Mouse (Mus musculus) midbrain, embryonic 13.5 days (tissue): ENCODE measurements around the gene Trir. TPM values are rescaled to one million over a fixed set of nuclear protein-coding genes. Genes with fewer than 3 reads are reported as not detected.
A peak's percentile ranks its signal among the peaks of the same experiment; 100 is the strongest.

Experiments
- ATAC-seq: fragments of 200-750 bp; cut with Nextera tagmentation; 2 replicates; pipeline ENCODE4 v1.8.0; 2017; ENCODE audit warnings: mild to moderate bottlenecking, moderate TSS enrichment, moderate library complexity
- H3K27ac ChIP-seq: fragments of 300-500 bp; sonication (generic); 2 replicates; pipeline ENCODE4 v1.5.1; 2015; ENCODE audit warnings: inconsistent platforms, mild to moderate bottlenecking, moderate library complexity
- H3K27me3 ChIP-seq: fragments of 300-500 bp; sonication (generic); 2 replicates; pipeline ENCODE4 v1.6.1; 2015; ENCODE audit warnings: mild to moderate bottlenecking, inconsistent platforms
- H3K36me3 ChIP-seq: fragments of 300-500 bp; sonication (generic); 2 replicates; pipeline ENCODE4 v1.6.1; 2015; ENCODE audit warnings: mild to moderate bottlenecking, inconsistent platforms
- H3K4me1 ChIP-seq: fragments of 300-500 bp; sonication (generic); replicated peaks from 2 replicates; pipeline ENCODE4 v1.6.1; 2015; ENCODE audit warnings: inconsistent platforms
- H3K4me2 ChIP-seq: fragments of 300-500 bp; sonication (generic); replicated peaks from 2 replicates; pipeline ENCODE4 v1.6.1; 2015; ENCODE audit warnings: moderate library complexity, mild to moderate bottlenecking, inconsistent platforms
- H3K4me3 ChIP-seq: fragments of 300-500 bp; sonication (generic); replicated peaks from 2 replicates; pipeline ENCODE4 v1.5.1; 2015; ENCODE audit warnings: mild to moderate bottlenecking, inconsistent platforms
- H3K9ac ChIP-seq: fragments of 300-500 bp; sonication (generic); replicated peaks from 2 replicates; pipeline ENCODE4 v1.6.1; 2015; ENCODE audit warnings: mild to moderate bottlenecking, inconsistent platforms
- H3K9me3 ChIP-seq: fragments of 300-500 bp; sonication (generic); 2 replicates; pipeline ENCODE4 v1.6.1; 2016; ENCODE audit warnings: mild to moderate bottlenecking, inconsistent platforms
- WGBS: fragments of 180-500 bp; shearing (Covaris S2); methylation state at CpG from one replicate; pipeline ENCODE4 v1.1.7; 2015; 5-methylcytosine and 5-hydroxymethylcytosine counted together
- polyA plus RNA-seq: library from polyadenylated mRNA; unstranded; fragments of >200 nt; fragmentation: Nextera tagmentation; extraction: Ambion mirVana; gene quantifications from 2 replicates; pipeline ENCODE4 v1.2.1, GENCODE M21; 2015

Trir gene
- polyA plus RNA-seq, 1 experiment from 2014 or later, result 153 TPM

GRCm38 (mm10) chr8:85027922-85028321, 1.3 kb downstream of the Trir start:
- Histone ChIP-seq H3K4me2 (peak overlapping the region; percentile 92), H3K9ac (peak overlapping the region; percentile 99), H3K9me3 (no peaks in the 10 kb centered on the region), H3K4me3 (peak overlapping the region; percentile 99), H3K4me1 (peaks cover 40% of the 10 kb centered on the region), H3K27me3 (no peaks in the 10 kb centered on the region), H3K36me3 (peaks cover 44% of the 10 kb centered on the region), H3K27ac (no peak overlapping the region)
- no peak for ATAC-seq
- WGBS, result 27% methylated on average over 2 of the region's 2 CpGs

- no peak overlapping the region for H3K27ac ChIP-seq
- H3K27me3 ChIP-seq, result no peaks in the 10 kb centered on the region
- H3K4me2 ChIP-seq, result peak overlapping the region; percentile 92
- H3K4me3 ChIP-seq, result peak overlapping the region; percentile 99; the same call in 1 of the 2 replicates
- peaks cover 32% of the 10 kb centered on the region for H3K4me1 ChIP-seq
- no peak for ATAC-seq
- 91% methylated on average over 14 of the region's 14 CpGs for WGBS
- no peaks in the 10 kb centered on the region for H3K9me3 ChIP-seq
- H3K36me3 ChIP-seq, result peaks cover 40% of the 10 kb centered on the region
- peak overlapping the region; percentile 99 for H3K9ac ChIP-seq
Measured at GRCm38 (mm10) chr8:85029271-85029670, 2.6 kb downstream of the Trir start.

- Histone ChIP-seq H3K27ac (no peak overlapping the region), H3K4me1 (peaks cover 34% of the 10 kb centered on the region), H3K36me3 (peaks cover 40% of the 10 kb centered on the region), H3K4me2 (no peak overlapping the region), H3K4me3 (no peak overlapping the region), H3K27me3 (no peaks in the 10 kb centered on the region), H3K9me3 (no peaks in the 10 kb centered on the region), H3K9ac (no peak overlapping the region)
- ATAC-seq, result no peak
- 92% methylated on average over 4 of the region's 4 CpGs for WGBS
Measured at GRCm38 (mm10) chr8:85032622-85033311, 6.1 kb downstream of the Trir start.

GRCm38 (mm10) chr8:85033867-85034266, 7.2 kb downstream of the Trir start:
- Histone ChIP-seq H3K36me3 (peaks cover 40% of the 10 kb centered on the region), H3K9me3 (no peaks in the 10 kb centered on the region), H3K4me3 (no peak overlapping the region), H3K4me2 (no peak overlapping the region), H3K9ac (no peak overlapping the region), H3K27me3 (no peaks in the 10 kb centered on the region), H3K27ac (no peak overlapping the region), H3K4me1 (peaks cover 34% of the 10 kb centered on the region)
- WGBS, result 70% methylated on average over 1 of the region's 1 CpGs
- ATAC-seq, result no peak

GRCm38 (mm10) chr8:85034764-85035163, 8.1 kb downstream of the Trir start:
- no peak for ATAC-seq
- 3% methylated on average over 13 of the region's 13 CpGs for WGBS
- H3K4me1 ChIP-seq, result peaks cover 36% of the 10 kb centered on the region

GRCm38 (mm10) chr8:85035165-85035727, 8.6 kb downstream of the Trir start:
- peak overlapping the region; percentile 75 for H3K9ac ChIP-seq
- H3K27ac ChIP-seq, result no peak overlapping the region
- peaks cover 34% of the 10 kb centered on the region for H3K36me3 ChIP-seq
- ATAC-seq, result no peak
- H3K9me3 ChIP-seq, result no peaks in the 10 kb centered on the region
- H3K4me3 ChIP-seq, result peak overlapping the region; percentile 83
- H3K4me2 ChIP-seq, result peak overlapping the region; percentile 80
- H3K4me1 ChIP-seq, result peaks cover 36% of the 10 kb centered on the region
- 6% methylated on average over 12 of the region's 12 CpGs for WGBS
- no peaks in the 10 kb centered on the region for H3K27me3 ChIP-seq

More at GRCm38 (mm10) chr8:85034764-85035163, 8.1 kb downstream of the Trir start:
- Histone ChIP-seq H3K9me3 (no peaks in the 10 kb centered on the region), H3K27ac (no peak overlapping the region), H3K36me3 (peaks cover 35% of the 10 kb centered on the region), H3K4me3 (peak overlapping the region; percentile 83), H3K9ac (no peak overlapping the region), H3K4me2 (peak overlapping the region; percentile 80), H3K27me3 (no peaks in the 10 kb centered on the region)

GRCm38 (mm10) chr8:85035728-85036310, 9.2 kb downstream of the Trir start:
- Histone ChIP-seq H3K4me3 (peak overlapping the region; percentile 83), H3K4me2 (peak overlapping the region; percentile 80), H3K27me3 (no peaks in the 10 kb centered on the region), H3K36me3 (peaks cover 35% of the 10 kb centered on the region), H3K9me3 (no peaks in the 10 kb centered on the region), H3K9ac (peak overlapping the region; percentile 75), H3K27ac (peak overlapping the region; percentile 82), H3K4me1 (peaks cover 36% of the 10 kb centered on the region)
- 1% methylated on average over 15 of the region's 15 CpGs for WGBS
- peak; percentile 2; the same call in 1 of the 2 replicates for ATAC-seq

- under 1% methylated on average over 9 of the region's 9 CpGs for WGBS
- H3K4me2 ChIP-seq, result peak overlapping the region; percentile 80
Measured at GRCm38 (mm10) chr8:85036381-85036717, 9.7 kb downstream of the Trir start.

GRCm38 (mm10) chr8:85036718-85037365, 10.2 kb downstream of the Trir start, which contains the start of gene Tnpo2:
TSS of gene Tnpo2 (plus strand) at chr8:85036915.
- Histone ChIP-seq H3K27ac (peak within 1 kb of the TSS; percentile 99), H3K36me3 (peaks cover 36% of the 10 kb centered on the region), H3K4me3 (peak within 1 kb of the TSS; percentile 83), H3K4me2 (peak within 1 kb of the TSS; percentile 91), H3K27me3 (no peaks in the 10 kb centered on the region), H3K9me3 (no peaks in the 10 kb centered on the region), H3K4me1 (peaks cover 36% of the 10 kb centered on the region), H3K9ac (peak within 1 kb of the TSS; percentile 91)
- ATAC-seq, result peak; percentile 88
- under 1% methylated on average over 56 of the region's 59 CpGs for WGBS

More at GRCm38 (mm10) chr8:85036381-85036717, 9.7 kb downstream of the Trir start:
- H3K4me1 ChIP-seq, result peaks cover 36% of the 10 kb centered on the region
- peaks cover 37% of the 10 kb centered on the region for H3K36me3 ChIP-seq
- H3K9ac ChIP-seq, result peak overlapping the region; percentile 75
- no peaks in the 10 kb centered on the region for H3K27me3 ChIP-seq
- peak; percentile 55 for ATAC-seq
- no peaks in the 10 kb centered on the region for H3K9me3 ChIP-seq
- peak overlapping the region; percentile 82 for H3K27ac ChIP-seq
- H3K4me3 ChIP-seq, result peak overlapping the region; percentile 83

GRCm38 (mm10) chr8:85037366-85037680, 10.7 kb downstream of the Trir start:
- ATAC-seq, result peak; percentile 79
- WGBS, result 2% methylated on average over 14 of the region's 14 CpGs
- no peaks in the 10 kb centered on the region for H3K9me3 ChIP-seq

GRCm38 (mm10) chr8:85037681-85038531, 11.3 kb downstream of the Trir start:
- Histone ChIP-seq H3K4me2 (peak overlapping the region; percentile 91), H3K27ac (peak overlapping the region; percentile 99), H3K36me3 (peaks cover 32% of the 10 kb centered on the region), H3K9ac (peak overlapping the region; percentile 91), H3K4me1 (peaks cover 36% of the 10 kb centered on the region), H3K4me3 (peak overlapping the region; percentile 83), H3K27me3 (no peaks in the 10 kb centered on the region), H3K9me3 (no peaks in the 10 kb centered on the region)
- under 1% methylated on average over 57 of the region's 57 CpGs for WGBS
- peak; percentile 26 for ATAC-seq

More at GRCm38 (mm10) chr8:85037366-85037680, 10.7 kb downstream of the Trir start:
- H3K4me2 ChIP-seq, result peak overlapping the region; percentile 91
- H3K36me3 ChIP-seq, result peaks cover 36% of the 10 kb centered on the region
- H3K4me1 ChIP-seq, result peaks cover 36% of the 10 kb centered on the region
- peak overlapping the region; percentile 83 for H3K4me3 ChIP-seq
- no peaks in the 10 kb centered on the region for H3K27me3 ChIP-seq
- peak overlapping the region; percentile 91 for H3K9ac ChIP-seq
- H3K27ac ChIP-seq, result peak overlapping the region; percentile 99
